Mouse (Mus musculus) layer of hippocampus, adult 18-20 months (tissue): Measurements from ENCODE around the gene Fsd2. TPM values are rescaled to one million over a fixed set of nuclear protein-coding genes. Genes with fewer than 3 reads are reported as not detected.

Experiments used
- DNase-seq, 2 experiments: peaks; one replicate each; pipeline ENCODE4 v3.0.0; 2022; ENCODE audit warnings: low spot score in 2 of 2
- total RNA-seq, 2 experiments: library from RNA; stranded (reverse); gene quantifications; 2 replicates each; pipeline ENCODE4 v1.2.3; 2021

Fsd2 gene
- total RNA-seq, 2 experiments from 2014 or later, result 0.23 to 0.52 TPM

DNA sequence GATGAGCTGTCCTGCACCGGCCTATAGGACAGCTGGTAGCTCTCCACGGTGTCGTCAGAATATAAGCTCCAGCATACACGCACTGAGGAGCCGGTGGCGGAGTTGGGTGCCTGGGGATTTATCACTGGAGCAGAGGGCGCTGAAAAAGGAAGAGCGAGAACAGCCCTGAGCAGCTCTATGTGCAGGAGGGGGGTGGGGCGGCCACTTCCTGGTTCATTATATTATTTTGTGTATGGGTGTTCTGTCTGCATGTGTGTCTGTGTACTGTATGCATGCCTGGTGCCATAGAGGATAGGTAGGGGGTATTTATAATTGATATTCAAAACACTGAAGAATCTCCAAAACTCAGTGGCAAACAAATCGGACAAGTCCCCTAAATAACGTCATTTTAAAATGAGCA is 17.9 kb downstream of the Fsd2 start:
- DNase-seq, result no peak

DNA sequence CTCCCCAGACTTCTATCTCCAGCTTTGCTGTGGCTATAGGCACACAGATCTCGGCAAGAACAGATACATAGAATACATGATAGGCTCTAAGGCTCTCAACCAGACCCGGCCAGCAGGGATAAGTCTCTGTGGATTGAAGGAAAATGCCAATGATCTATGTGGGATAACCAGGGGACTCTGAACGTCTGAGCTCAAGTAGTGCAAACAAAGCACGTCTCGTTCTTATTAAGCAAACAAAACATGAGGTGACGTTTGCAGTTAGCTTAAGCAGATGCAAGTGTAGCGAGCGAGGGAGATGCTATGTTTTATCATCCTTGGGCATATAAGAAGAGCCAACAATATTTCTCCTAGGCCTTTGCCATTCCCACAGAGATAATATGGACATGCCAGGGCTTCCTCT is 23.8 kb downstream of the Fsd2 start:
- no peak for DNase-seq

DNA sequence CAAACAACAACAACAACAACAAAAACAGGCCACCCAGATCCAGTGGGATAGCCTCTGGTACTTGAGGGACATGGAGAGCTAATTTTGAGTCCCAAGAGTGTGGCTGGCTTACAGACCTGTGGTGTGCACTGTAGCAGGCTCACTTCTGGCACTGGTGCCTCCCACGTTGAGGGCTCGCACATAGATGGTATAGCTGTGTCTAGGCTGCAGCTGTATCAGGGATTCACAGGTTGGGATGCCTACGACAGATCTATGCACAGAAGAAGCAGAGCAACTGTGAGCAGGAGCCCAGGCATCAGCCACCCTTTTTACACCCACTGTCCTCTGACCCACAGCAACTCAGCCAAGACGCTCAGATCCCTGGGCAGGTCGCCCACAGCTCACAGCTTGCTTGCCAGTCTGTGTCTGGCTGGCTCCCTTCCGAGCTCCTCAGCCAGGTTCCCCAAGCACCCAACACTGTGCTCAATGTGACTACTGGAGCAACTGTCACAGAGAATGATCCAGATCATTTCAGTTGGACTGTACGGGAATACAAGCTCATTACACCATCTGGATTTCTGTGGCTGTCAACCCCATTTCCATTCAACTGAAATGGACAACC is 24.7 kb downstream of the Fsd2 start:
- peak; percentile 55 to 84 for DNase-seq

DNA sequence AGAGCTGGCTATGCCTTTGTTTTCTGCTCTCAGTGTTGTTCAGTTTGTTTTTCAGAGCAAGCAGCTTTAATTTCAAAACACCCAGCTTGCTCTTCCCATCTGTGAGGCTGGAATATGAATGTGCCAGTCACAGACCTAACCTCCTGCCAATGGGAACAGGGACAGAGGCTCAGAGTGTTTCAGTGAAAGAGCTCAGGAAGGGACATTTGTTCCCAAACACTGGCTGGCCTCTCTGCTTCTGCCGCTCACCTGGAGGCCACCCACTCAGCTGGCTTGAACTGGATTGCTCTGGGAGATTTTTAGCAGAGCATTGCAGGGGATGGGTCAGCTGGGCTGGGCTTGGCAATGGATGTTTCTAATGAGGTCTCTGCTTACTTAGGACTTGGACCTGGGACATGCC is 25.7 kb downstream of the Fsd2 start:
- peak in 1 of 2 experiments; percentile 57 for DNase-seq

DNA sequence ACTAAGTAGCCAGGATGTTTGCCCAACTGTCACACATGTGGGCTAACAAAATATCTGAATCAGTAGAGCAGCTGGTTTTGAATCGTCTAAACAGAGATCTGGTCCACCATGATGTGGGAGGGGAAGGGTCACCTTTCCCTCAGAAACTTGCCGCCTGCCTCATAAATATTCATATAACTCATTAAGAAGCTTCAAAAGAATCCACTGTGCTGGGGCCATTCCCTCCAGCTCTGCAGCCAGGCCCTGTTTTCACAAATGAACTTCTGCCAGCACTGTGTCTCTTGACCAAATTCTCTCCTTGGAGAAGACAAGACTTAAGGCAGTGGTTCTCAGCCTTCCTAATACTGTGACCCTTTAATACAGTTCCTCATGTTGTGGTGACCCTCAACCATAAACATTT is 27.2 kb downstream of the Fsd2 start:
- DNase-seq, result peak in 1 of 2 experiments; percentile 42

DNA sequence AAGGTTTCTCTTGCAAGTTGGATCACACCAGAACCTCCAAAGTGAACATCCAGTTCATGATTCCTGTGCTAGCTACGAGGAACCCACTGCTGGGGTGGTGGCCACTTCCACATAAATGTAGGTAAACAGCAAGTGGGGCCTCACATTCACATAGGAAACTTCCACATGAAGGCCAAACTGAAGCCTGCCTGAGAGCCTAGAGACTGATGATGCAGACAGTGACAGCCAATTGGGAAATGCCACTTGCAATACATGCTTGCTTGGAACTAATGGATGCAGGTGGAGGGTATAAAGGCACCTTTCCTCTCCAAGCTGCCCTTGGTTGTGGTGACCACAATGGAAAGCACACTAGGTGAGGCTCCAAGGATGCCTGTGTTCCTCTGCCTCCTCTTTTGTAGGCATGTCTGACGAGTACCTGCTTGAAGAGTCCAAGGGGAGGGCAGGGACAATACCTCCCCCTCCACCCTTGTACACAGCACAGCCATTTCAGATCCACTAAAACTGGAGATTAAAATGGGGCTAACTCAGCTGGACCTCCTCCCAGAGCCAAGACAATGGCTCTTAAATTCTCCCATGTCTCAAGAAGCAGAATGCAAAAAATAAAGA is 28.6 kb downstream of the Fsd2 start:
- peak in 1 of 2 experiments; percentile 62 for DNase-seq

DNA sequence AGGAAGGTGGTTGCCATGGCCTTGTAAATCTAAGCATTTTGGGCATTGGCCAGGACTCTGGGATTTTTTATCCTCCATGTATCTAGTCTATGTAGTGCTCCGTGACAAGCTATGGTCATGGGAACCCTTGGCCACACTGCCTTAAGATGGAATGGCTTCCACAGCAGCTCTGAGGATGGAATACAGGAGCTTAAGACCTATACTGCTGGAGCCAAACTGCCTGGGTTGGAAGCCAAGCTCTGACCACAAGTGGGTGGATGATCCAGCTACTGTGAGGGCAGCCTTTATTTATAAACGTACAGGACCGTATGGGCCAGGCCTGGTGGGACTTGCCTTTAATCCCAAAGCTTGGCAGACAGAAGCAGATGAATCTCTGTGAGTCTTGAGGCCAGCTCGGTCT is 30.3 kb downstream of the Fsd2 start:
- no peak for DNase-seq

DNA sequence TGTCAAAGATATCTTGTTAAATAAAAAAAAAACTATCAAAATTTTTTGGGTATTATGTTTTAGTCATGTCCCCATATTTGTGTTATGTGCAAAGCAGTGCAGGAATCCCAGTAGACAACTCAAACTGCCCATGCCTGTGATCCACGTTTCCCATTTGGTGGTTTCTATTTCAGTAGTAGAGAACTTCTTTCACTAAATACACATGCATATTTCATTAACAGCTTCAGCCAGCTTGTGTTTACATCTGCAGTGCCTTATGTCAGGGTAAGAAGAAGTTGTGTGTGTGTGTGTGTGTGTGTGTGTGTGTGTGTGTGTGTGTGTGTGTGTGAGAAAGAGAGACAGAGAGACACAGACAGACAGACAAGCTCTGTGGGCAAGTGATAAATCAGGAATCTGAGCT is 35.3 kb downstream of the Fsd2 start:
- no peak for DNase-seq

DNA sequence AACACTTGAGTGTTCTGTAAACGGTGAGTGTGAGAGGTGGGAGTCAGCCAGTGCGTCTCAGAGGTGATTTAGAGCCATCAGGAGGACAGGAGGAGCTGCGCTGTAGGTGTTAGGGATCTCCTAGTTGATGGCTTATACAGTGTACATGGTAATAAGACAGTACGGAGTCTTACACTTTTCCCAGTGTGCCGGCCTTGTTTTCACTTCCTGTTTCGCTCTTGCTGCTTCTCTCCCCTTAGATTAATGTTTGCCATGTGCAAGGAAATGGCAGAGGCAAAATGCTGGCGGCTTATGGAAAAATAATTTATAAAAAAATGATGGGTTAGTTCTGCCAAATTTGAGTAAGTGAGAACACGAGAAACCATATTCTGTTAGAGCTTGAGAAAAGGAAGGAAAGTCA is 37.8 kb downstream of the Fsd2 start:
- DNase-seq, result no peak

DNA sequence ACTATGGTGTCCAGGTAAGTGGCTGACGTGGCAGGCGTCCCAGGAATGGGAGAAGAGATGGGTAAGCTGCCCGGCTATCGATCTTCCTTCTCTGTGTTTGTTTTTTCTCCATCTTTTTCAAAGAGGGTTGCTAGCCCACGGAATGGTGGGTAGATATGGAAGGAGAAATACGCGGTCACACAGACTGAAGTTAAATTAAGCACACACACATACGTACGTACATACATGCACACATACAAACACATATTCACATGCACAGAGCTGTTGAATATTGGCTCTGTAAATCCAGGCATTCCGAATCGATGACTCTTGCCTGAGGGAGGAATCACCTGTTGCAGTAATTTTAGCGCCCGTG is 43.1 kb downstream of the Fsd2 start:
- no peak for DNase-seq

DNA sequence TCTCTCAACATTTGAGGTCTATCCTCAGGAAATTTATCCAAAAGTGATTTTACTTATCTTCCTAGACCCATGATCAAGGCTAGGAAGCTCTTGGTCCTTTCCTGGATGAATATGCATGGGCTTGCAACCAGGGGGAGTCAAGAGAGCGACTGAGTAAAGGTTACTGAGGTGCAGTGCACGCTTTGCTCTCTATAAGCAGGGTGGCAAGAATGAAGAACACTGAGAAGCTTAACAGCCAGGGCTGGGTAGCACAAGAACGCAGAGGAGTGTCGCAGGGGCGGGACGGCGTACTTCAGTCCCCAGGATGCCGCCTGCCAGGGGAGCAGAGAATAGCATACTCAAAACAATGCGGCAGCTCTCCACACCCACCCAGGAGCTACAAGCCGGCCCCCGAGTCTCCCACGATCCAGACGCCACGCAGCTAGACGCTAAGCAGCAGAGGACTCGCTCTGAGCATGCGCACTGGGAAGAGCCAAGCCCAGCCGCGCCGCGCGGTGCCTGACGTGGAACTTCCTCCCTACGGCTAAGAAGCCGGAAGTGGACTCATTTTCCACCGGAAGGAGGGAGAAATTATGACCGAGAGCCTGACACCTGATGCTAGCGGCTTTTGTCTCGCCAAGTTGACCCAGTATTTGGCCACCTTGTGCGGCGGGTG is 43.6 kb downstream of the Fsd2 start:
- peak; percentile 88 to 95 for DNase-seq

DNA sequence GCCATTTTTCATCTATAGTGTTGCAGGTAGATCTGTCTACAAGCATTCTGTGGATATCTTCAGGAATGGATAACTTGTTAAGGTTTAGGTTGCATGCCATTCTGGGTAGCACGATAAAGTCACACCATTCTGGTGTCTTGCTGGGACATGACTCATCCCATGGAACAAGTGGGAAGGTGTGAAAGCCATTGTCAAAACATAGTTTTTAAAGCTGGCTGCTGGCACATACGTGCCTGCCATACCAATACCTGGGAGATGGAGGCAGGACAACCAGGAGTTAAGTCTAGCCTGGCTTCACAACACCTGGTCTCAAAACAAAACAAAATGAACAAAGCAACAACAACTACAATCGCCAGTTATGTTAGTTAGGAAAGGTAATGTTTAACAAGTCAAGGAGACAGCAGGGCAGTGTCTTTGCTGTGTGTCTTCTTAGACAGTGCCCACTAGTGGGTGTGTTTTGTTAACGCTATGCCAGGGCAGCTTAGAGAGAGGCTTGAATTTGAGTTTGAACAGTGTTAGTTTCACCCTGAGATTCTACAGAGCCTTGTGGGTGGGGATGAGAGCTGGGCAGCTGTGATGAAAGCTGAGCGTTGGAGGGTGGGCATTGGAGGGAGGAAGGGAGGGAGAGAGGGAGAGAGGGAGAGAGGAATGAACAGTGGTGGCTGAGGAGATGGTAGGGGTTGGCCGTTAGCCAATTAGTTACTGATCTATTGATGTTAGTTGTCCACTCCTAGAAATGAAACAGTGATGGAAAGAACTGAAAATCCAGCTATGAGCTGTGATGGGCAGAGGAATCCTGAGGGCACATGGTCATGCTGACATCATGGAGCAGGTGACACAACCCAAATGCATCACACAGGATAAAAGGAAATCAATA is 50.4 kb downstream of the Fsd2 start:
- no peak for DNase-seq

DNA sequence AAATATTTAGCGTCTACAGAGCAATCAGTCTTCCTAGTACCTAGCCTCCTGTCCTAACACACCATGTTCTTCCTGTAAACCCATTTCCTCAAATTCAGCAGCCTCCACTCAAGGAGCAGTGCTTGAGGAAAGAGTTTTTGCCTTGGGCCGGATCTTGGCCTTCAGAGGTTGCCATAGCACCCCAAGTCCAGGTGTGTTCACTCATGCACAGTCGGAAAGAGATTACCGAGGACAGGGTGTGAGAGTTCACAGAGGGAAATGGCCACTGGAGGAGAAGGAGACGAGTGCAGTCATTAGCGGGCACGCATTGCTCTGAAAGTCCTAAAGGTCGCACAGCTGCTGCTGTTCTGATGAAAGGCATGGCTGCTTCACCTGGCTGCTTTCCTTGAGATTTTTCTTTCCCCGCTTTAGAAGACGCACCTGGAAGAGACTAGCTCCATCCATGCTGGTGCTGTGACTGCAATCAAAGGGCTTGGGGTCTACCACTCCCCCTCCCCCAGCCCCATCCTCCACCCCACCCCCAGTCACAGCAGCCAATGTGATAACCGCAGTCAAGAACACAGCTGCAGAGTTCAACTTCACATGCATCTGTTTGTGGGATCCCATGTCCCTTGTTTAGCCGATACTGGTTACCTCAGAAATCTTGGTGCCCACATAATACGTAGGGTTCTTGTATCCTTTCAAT is 51.7 kb downstream of the Fsd2 start:
- no peak for DNase-seq

DNA sequence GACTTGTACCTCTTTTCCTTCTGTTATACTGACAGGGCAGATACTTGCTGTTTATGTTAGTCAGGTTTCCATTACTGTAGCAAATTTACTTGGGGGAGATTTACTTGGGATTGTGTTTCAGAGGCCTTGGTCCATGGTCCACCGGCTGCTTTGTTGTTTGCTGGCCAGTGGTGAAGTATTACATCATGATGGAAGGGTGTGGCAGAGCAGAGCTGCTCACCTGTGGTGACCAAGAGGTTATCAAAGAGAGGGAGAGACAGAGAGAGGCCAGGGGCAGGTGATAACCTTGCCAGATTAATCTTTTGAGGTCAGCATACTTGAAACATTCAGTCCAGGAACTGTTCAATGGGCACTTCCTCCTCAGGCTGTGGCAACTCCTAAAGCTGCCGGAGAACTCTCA is 65.7 kb downstream of the Fsd2 start:
- DNase-seq, result no peak

DNA sequence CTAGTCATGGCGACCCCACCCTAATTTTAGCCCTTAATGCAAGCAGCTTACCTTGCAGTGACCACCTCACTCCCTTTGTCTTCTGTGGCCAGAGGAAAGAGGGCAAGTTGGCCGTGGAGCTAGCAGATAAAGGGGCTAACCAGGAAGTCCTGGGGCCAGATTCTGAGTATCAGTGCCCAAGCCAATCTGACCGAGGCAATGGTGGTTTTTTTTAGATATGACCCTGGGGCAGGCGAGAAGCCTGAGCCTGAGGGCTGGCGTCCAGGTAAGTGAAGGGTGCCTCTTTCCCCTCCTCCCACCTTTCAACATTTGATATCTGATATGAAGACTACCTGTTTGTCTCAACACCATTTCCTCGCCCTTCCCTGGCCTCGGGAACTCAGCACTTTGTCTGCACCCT is 68.6 kb downstream of the Fsd2 start, which contains the start of gene BC048679:
Gene BC048679 (minus strand): TSS at position 101 of the 400 bp plus-strand sequence.
- DNase-seq, result no peak

DNA sequence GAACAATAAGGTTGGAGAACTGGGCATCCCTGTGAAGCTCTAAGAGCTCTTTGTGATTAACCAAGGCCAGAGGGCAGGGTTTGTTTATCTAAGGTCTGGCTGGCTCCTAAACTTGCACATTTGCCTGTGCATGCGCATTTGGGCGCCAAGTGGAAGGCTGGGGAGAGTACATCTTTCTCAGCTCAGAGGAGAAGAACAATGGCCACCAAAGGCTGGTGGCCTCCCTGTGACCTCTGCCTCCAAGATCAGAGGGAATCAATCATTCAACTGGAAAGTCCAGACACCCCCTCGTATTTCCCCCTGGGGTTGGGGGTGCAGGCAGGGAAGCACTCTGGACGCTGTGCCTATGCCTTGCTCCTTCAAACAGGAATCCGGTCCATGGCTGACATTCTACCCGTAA is 69.6 kb downstream of the Fsd2 start:
- DNase-seq, result no peak

DNA sequence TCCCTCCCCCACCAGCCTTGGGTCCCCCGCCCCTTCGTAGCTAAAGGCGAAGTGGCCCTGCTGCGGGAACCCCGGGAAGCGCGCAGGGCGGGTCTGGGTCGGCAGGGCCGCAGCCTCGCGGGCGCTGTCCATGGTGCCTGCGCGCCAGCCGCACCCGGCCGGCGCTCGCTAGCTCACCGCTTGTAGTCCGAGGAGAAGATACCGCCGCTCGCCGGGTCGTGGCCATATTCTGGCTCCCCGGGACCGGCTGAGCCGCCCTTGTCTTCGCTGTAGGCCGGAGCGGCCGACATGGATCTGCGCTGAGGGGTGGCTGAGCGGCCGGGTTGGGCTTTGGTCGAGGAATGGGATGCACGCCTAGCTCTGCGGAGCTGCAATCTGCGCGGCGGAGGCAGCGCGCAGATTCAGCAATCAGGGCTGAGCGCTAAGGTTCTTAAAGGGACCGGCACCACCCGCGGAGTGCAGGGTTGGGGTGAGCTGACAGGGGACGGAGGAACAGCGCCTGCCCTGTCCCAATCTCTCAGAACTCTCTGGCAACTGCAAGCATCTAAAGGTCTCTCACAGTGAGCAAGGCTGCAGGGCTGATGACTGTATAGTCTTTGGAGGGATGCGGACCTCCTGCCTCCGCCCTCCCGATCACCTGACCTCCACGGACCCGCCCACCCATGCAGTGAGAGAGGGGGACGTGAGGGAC is 73.3 kb downstream of the Fsd2 start, which contains the start of gene Ap3b2:
Gene Ap3b2 (minus strand): TSS at position 595 of the 691 bp plus-strand sequence.
- peak; percentile 66 to 83 for DNase-seq

DNA sequence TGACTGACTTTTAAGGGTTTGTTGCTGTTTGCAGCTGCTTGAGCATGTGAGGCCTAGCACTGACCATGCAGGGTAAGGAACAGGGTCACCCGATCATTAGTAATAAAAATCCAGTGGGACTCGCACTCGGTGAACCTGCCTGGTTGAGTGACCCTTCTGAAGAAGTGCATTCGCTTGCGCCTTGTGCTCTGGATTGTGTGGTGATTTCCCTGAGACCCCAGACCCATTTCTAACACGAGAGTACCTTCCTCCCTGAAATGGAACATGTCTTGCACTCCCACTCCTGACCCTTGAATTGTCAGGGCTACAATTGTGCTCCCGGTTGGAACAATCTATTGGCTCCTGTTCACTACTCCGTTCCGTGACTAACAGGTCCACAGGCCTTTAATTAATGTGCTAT is 74.1 kb downstream of the Fsd2 start:
- DNase-seq, result no peak

DNA sequence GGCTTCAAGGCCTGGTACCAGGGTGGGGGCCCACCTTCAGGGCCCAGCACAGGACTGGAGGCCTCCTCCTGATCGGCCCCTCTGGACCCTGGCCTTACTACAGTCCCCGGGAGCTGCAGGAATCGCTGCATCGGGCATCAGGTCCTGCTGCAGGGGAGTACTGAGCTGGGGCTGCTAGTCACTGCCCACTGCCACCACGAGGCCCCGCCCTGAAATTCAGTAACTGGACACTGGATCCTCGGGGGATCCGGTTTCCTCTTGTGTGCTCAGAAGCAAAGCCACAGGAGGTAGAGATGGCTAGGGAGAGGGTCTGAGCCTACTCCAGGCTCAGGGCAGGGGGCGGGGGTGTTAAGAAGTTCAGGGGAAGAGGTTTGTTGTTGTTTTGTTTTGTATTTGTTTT is 77.1 kb downstream of the Fsd2 start:
- no peak for DNase-seq
